Mouse (Mus musculus): ENCODE results near the gene Mas1. TPM values are rescaled to one million over a fixed set of nuclear protein-coding genes. Genes with fewer than 3 reads are reported as not detected.

Gene Mas1
- 0.78 TPM for polyA plus RNA-seq (2014; fragmentation: Illumina TruSeq; extraction: RNeasy Lipid Tissue Mini Kit (QIAGEN cat#74804); ENCODE audit: low read depth, low replicate concordance)

DNA sequence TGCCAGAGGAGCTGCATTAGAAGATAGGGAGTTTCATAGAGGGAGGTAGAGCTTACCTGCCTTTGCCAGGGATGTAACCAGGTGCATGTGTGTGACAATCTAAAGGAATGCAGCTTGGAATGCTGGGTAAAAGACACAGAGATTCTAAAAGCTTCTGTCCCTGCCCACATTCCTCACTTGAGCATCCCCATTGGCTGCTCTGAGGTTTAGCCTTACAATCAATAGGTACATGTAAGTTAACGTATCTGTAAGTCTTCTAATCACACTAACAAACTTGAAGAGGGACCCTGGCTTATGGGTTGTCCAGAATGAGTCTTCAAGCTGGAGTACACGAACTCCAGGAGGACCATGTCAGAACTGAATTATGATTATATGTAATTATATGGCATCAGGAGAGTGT is at the start of gene Mas1:
Gene Mas1, minus strand, starts transcription at position 101 of the 400 bp plus-strand sequence.

DNA sequence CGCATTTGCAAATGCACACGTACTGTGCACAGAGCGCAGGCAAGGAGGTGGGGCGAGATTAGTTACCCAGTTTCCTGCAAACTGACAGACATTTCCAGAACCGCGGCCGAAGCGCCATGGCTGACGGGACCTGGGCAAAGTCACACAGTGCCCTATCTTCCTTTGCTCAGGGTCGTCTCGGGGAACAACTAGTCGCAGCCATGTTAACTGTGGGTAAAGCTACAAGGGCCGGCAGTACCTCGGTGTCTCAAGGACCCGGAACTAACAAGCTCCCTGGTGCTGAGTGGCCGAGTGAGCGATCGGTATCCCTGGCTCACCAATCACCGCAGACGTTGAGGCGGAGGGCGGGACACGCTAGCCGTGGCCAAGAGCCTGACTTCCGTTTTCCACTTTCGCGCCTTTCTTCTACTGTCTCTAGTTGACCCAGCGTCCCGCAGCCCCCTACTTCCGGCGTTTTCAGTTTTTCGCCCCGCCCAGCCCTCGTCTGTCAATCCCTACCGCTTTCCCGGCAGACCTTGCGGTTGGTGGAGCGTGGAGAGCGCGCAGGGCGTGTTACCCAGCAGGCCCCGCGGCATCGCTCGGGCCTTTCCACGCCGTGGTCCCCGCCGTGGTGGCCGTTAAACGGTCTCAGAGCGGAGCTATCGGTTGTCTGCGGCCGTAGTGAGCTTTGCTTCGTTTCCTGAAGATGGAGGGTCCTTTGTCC is 48.1 kb upstream of the Mas1 start, which contains the start of gene Mrpl18:
Gene Mrpl18, minus strand, starts transcription at position 465 of the 703 bp plus-strand sequence.

DNA sequence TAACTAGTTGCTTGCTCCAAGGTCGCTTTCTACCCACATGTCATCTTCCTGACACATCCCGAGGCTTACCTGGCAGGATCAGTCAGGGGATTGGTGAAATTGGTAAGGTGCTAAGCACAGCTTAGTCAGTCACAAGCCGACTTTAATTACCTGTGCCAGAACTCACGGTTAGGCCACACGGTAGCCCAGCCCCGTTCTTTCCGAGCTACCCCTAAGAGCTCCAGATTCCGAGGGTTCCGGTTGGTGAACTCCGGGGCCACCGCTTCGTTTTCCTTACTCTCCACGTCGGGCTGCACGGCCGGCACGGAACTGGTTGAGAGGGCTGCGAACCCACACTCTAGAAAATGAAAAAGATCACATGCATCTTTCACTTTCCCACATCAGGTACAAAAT is 47.5 kb upstream of the Mas1 start, which contains the start of gene Tcp1:
Gene Tcp1, plus strand, starts transcription at position 214 of the 393 bp plus-strand sequence.

DNA sequence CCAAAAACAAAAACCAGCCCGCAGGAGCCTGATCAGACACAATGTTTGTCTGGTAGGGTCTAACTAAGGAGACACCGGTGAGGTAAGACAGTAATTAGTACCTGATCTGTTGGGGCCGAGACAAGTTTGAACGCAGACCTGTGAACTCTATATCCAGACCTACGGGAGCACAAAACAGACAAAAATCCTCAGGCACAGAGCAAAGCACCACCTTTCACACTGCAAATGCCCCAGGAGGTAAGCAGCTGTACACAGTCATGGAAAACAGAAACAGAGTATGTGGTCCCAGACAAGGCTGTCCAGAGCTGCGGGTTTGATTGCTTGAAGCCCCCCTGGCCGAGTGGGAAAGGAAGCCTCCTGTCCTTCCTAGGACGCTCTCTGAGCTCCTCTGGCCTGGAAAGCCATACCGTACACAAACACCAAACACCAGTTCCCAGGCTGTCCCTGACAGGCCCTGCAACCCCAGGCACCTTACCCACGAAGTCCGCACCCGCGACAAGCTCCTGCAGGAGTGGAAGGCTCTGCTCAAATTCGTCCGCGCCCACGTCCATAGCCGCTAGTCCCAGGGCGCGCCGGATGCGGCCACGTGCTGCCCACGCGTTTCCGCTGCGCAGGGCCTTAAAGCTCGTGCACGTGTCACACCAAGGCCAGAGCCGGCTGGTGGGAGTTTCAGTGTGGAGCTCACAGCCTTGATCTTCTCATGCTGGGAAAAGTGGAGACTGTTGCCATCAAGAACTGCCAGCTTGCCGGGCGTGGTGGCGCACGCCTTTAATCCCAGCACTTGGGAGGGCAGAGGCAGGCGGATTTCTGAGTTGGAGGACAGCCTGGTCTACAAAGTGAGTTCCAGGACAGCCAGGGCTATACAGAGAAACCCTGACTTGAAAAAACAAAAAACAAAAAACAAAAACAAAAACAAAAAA is 41.7 kb upstream of the Mas1 start, which contains the start of gene Pnldc1:
Gene Pnldc1, minus strand, starts transcription at position 870 of the 920 bp plus-strand sequence.

GRCm38 (mm10) chr17:12875734-12876133 is 7.8 kb upstream of the Mas1 start, which contains the start of gene Mrgprh:
TSS of gene Mrgprh (plus strand) at chr17:12876034.

Other genes starting within 250 kb of the Mas1 start
- 1.8 TPM for gene Slc22a1, start 192.3 kb downstream of the Mas1 start, polyA plus RNA-seq (2014; fragmentation: Illumina TruSeq; extraction: RNeasy Lipid Tissue Mini Kit (QIAGEN cat#74804); ENCODE audit: low read depth, low replicate concordance)
- 17.5 TPM for gene Igf2r, start 98.5 kb downstream of the Mas1 start, polyA plus RNA-seq (2014; fragmentation: Illumina TruSeq; extraction: RNeasy Lipid Tissue Mini Kit (QIAGEN cat#74804); ENCODE audit: low read depth, low replicate concordance)
- 0.51 TPM for gene Mrgprh, start 7.9 kb upstream of the Mas1 start, polyA plus RNA-seq (2014; fragmentation: Illumina TruSeq; extraction: RNeasy Lipid Tissue Mini Kit (QIAGEN cat#74804); ENCODE audit: low read depth, low replicate concordance)
- gene Pnldc1, start 42.1 kb upstream of the Mas1 start, polyA plus RNA-seq (2014; fragmentation: Illumina TruSeq; extraction: RNeasy Lipid Tissue Mini Kit (QIAGEN cat#74804); ENCODE audit: low read depth, low replicate concordance), result 2.6 TPM
- gene Tcp1, start 47.6 kb upstream of the Mas1 start, polyA plus RNA-seq (2014; fragmentation: Illumina TruSeq; extraction: RNeasy Lipid Tissue Mini Kit (QIAGEN cat#74804); ENCODE audit: low read depth, low replicate concordance), result 182 TPM
- gene Mrpl18, start 48.2 kb upstream of the Mas1 start, polyA plus RNA-seq (2014; fragmentation: Illumina TruSeq; extraction: RNeasy Lipid Tissue Mini Kit (QIAGEN cat#74804); ENCODE audit: low read depth, low replicate concordance), result 58.1 TPM
- gene Acat3, start 72.5 kb upstream of the Mas1 start, polyA plus RNA-seq (2014; fragmentation: Illumina TruSeq; extraction: RNeasy Lipid Tissue Mini Kit (QIAGEN cat#74804); ENCODE audit: low read depth, low replicate concordance), result 18.5 TPM
- 161 TPM for gene Acat2, start 92.6 kb upstream of the Mas1 start, polyA plus RNA-seq (2014; fragmentation: Illumina TruSeq; extraction: RNeasy Lipid Tissue Mini Kit (QIAGEN cat#74804); ENCODE audit: low read depth, low replicate concordance)
- 58.0 TPM for gene Wtap, start 126.0 kb upstream of the Mas1 start, polyA plus RNA-seq (2014; fragmentation: Illumina TruSeq; extraction: RNeasy Lipid Tissue Mini Kit (QIAGEN cat#74804); ENCODE audit: low read depth, low replicate concordance)
- 153 TPM for gene Sod2, start 138.7 kb upstream of the Mas1 start, polyA plus RNA-seq (2014; fragmentation: Illumina TruSeq; extraction: RNeasy Lipid Tissue Mini Kit (QIAGEN cat#74804); ENCODE audit: low read depth, low replicate concordance)
- not detected for gene Gpr31b, start 184.2 kb upstream of the Mas1 start, polyA plus RNA-seq (2014; fragmentation: Illumina TruSeq; extraction: RNeasy Lipid Tissue Mini Kit (QIAGEN cat#74804); ENCODE audit: low read depth, low replicate concordance)
- gene Tcp10b, start 193.0 kb upstream of the Mas1 start, polyA plus RNA-seq (2014; fragmentation: Illumina TruSeq; extraction: RNeasy Lipid Tissue Mini Kit (QIAGEN cat#74804); ENCODE audit: low read depth, low replicate concordance), result 6.8 TPM

All from adipose tissue, adult 10 weeks (tissue).